In genomic region chr11:53411738-53412137, GRCm38 (mm10) we compare ENCODE assay signal across 12 mouse cellular contexts. TPM values are rescaled to one million over a fixed set of nuclear protein-coding genes. Genes with fewer than 3 reads are reported as not detected.
A peak's percentile ranks its signal among the peaks of the same experiment; 100 is the strongest.
DNase-seq lines count a peak whose midpoint lies in the region; ATAC-seq and TF ChIP-seq lines count a peak whose summit lies in the region.
"Had no signal": no experiment of that assay in that cellular context is flagged by ENCODE, and none has a peak within 500 bp of the region (broad histone marks: within the 10 kb centered on the region; RNA-seq: fewer than 3 reads in every experiment).

No protein-coding gene starts in this region.

- TF ChIP-seq CTCF in layer of hippocampus, adult 2 months (conservative IDR thresholded peaks at IDR 0.05) = peak; percentile 83
- TF ChIP-seq CTCF in brain, embryonic 14.5 days (IDR thresholded peaks at IDR 0.05; ENCODE audit: borderline replicate concordance, extremely low read depth, insufficient read depth, insufficient read length) = peak; percentile 60; the same call in 1 of the 2 replicates

- TF ChIP-seq POLR2A in brain, embryonic 14.5 days (IDR thresholded peaks at IDR 0.05; ENCODE audit: borderline replicate concordance, extremely low read depth, insufficient read depth, insufficient read length, poor library complexity, severe bottlenecking) = no peak

- no peak for ATAC-seq in CD4-positive, CD25-positive, alpha-beta regulatory T cell, adult 4 months
- peak; percentile 54; the same call in 1 of the 2 replicates for ATAC-seq in megakaryocyte progenitor cell, adult 5-6 weeks (replicated peaks; ENCODE audit: poor library complexity)

- H3K4me3 ChIP-seq in layer of hippocampus, adult 2 months = no peak overlapping the region

- H3K27ac ChIP-seq in layer of hippocampus, adult 2 months = no peak overlapping the region

- DNase-seq in CD4-positive, CD25-positive, alpha-beta regulatory T cell, adult 2 months (ENCODE audit: low read depth, low spot score) = peak; percentile 38
- DNase-seq in layer of hippocampus, adult 2 months (ENCODE audit: low spot score in 2 of 2) = no peak
- DNase-seq in layer of hippocampus, postnatal 36 days = no peak
- peak; percentile 54 for DNase-seq in brain, embryonic 14.5 days (ENCODE audit: low read depth)
- DNase-seq in right cerebral cortex, postnatal 36 days (ENCODE audit: low spot score in 2 of 2) = no peak
- no peak for DNase-seq in frontal cortex, postnatal 25 days (ENCODE audit: low spot score in 2 of 2)
- DNase-seq: thymus, adult 18-20 months had no signal

RNA-seq across cellular contexts. Expression of gene Leap2, which starts 11.2 kb away (rescaled TPM):
- polyA plus RNA-seq in CD4-positive, CD25-positive, alpha-beta regulatory T cell, adult 4 months (2017; shearing (Covaris generic)) = 1 to 10 TPM in 1 of 2 experiments, not detected in 1; 1.1 TPM
- not detected for total RNA-seq in layer of hippocampus, adult 2 months (2021)
- total RNA-seq in layer of hippocampus, postnatal 36 days (2021) = not detected
- polyA plus RNA-seq in brain, embryonic 14.5 days (2012; rRNA removed) = not detected in 2 replicates
- total RNA-seq in megakaryocyte progenitor cell, adult 5-6 weeks (2015) = not detected in 2 replicates
- total RNA-seq in megakaryocyte progenitor cell, adult 5-6 weeks (2017) = not detected in 2 replicates
- polyA plus RNA-seq: frontal cortex, adult 2 months; lung, embryonic 16.5 days had no signal

RNA-seq across cellular contexts. Expression of gene Uqcrq, which starts 18.9 kb away (rescaled TPM):
- 100 to 1,000 TPM; 329 to 366 TPM for polyA plus RNA-seq in CD4-positive, CD25-positive, alpha-beta regulatory T cell, adult 4 months (2017; shearing (Covaris generic))
- 100 to 1,000 TPM; 383 to 419 TPM for total RNA-seq in layer of hippocampus, adult 2 months (2021)
- total RNA-seq in layer of hippocampus, postnatal 36 days (2021) = 100 to 1,000 TPM; 411 to 419 TPM
- polyA plus RNA-seq in brain, embryonic 14.5 days (2012; rRNA removed) = 217 and 304 TPM in 2 replicates
- 194 and 224 TPM in 2 replicates for total RNA-seq in megakaryocyte progenitor cell, adult 5-6 weeks (2015)
- total RNA-seq in megakaryocyte progenitor cell, adult 5-6 weeks (2017) = 30.5 and 42.9 TPM in 2 replicates

RNA-seq across cellular contexts. Expression of gene Gdf9, which starts 19.1 kb away (rescaled TPM):
- polyA plus RNA-seq in CD4-positive, CD25-positive, alpha-beta regulatory T cell, adult 4 months (2017; shearing (Covaris generic)) = not detected
- 1 to 10 TPM in 1 of 2 experiments, under 1 TPM in 1; 0.67 to 2.0 TPM for total RNA-seq in layer of hippocampus, adult 2 months (2021)
- total RNA-seq in layer of hippocampus, postnatal 36 days (2021) = 1 to 10 TPM in 1 of 2 experiments, under 1 TPM in 1; 1.00 to 1.0 TPM
- 2.7 and 4.3 TPM in 2 replicates for polyA plus RNA-seq in brain, embryonic 14.5 days (2012; rRNA removed)
- total RNA-seq in megakaryocyte progenitor cell, adult 5-6 weeks (2015) = 0.25 and 0.34 TPM in 2 replicates
- total RNA-seq in megakaryocyte progenitor cell, adult 5-6 weeks (2017) = 2.7 TPM in 1 of 2 replicates, not detected in the other

RNA-seq across cellular contexts. Expression of gene Gm10447, which starts 45.2 kb away (rescaled TPM):
- polyA plus RNA-seq in CD4-positive, CD25-positive, alpha-beta regulatory T cell, adult 4 months (2017; shearing (Covaris generic)) = not detected
- total RNA-seq in layer of hippocampus, adult 2 months (2021) = under 1 TPM; 0.20 to 0.26 TPM
- total RNA-seq in layer of hippocampus, postnatal 36 days (2021) = under 1 TPM; 0.15 to 0.33 TPM
- polyA plus RNA-seq in brain, embryonic 14.5 days (2012; rRNA removed) = 0.14 TPM in 1 of 2 replicates, not detected in the other
- total RNA-seq in megakaryocyte progenitor cell, adult 5-6 weeks (2015) = not detected in 2 replicates
- not detected in 2 replicates for total RNA-seq in megakaryocyte progenitor cell, adult 5-6 weeks (2017)
- polyA plus RNA-seq: kidney, embryonic 16.5 days had no signal

RNA-seq across cellular contexts. Expression of gene Shroom1, which starts 45.3 kb away (rescaled TPM):
- not detected for polyA plus RNA-seq in CD4-positive, CD25-positive, alpha-beta regulatory T cell, adult 4 months (2017; shearing (Covaris generic))
- 1 to 10 TPM; 4.8 to 5.1 TPM for total RNA-seq in layer of hippocampus, adult 2 months (2021)
- 1 to 10 TPM; 3.5 to 4.4 TPM for total RNA-seq in layer of hippocampus, postnatal 36 days (2021)
- polyA plus RNA-seq in brain, embryonic 14.5 days (2012; rRNA removed) = 2.4 and 2.9 TPM in 2 replicates
- 0.02 TPM in 1 of 2 replicates, not detected in the other for total RNA-seq in megakaryocyte progenitor cell, adult 5-6 weeks (2015)
- not detected in 2 replicates for total RNA-seq in megakaryocyte progenitor cell, adult 5-6 weeks (2017)

Comparison
In these comparisons a context has a peak if more than half of its experiments do, and no peak if none do; other contexts are left out.
1. DNase-seq: peak in CD4-positive, CD25-positive, alpha-beta regulatory T cell, adult 2 months (single experiment) and brain, embryonic 14.5 days (single experiment); none in layer of hippocampus, adult 2 months (0 of 2), layer of hippocampus, postnatal 36 days (0 of 2), right cerebral cortex, postnatal 36 days (0 of 2) and frontal cortex, postnatal 25 days (0 of 2).